Mouse (Mus musculus) B cell, adult 67 days (primary cell): ENCODE measurements around the gene Ptprr. TPM values are rescaled to one million over a fixed set of nuclear protein-coding genes. Genes with fewer than 3 reads are reported as not detected.

Experiments used
- total RNA-seq, 2 experiments: library from RNA; stranded (reverse); gene quantifications; 4 replicates each; pipeline ENCODE4 v1.2.4; 2023

The Ptprr gene
- total RNA-seq = not detected

GRCm38 (mm10) chr10:116017845-116018479, at the start of gene Ptprr:
Gene Ptprr (plus strand): TSS chr10:116018213.

GRCm38 (mm10) chr10:116113867-116114474, 96.0 kb downstream of the Ptprr start, which contains the start of gene 4933416C03Rik:
Gene 4933416C03Rik (minus strand): TSS chr10:116113917.

GRCm38 (mm10) chr10:116275280-116275679, 257.3 kb downstream of the Ptprr start, which contains the start of gene Ptprb:
Gene Ptprb (plus strand): TSS chr10:116275523.

Other genes starting within 250 kb of the Ptprr start
- gene Tspan8, start 201.4 kb upstream of the Ptprr start, total RNA-seq = 1 to 10 TPM; 7.8 to 9.0 TPM
- gene 4933416C03Rik, start 95.7 kb downstream of the Ptprr start, total RNA-seq = not detected